Mouse (Mus musculus): ENCODE data around the gene Gm11733.
"Not testable (repeated sequence)": the region's sequence is repeated elsewhere in the genome, so short reads cannot be mapped to it uniquely, and the experiment has no call there.

Gm11733 gene

GRCm38 (mm10) chr11:117484198-117484597 lies at the start of gene Gm11733:
TSS of gene Gm11733 (plus strand) at chr11:117484368.
- peak; percentile 53 to 64 for DNase-seq (ENCODE audit: low spot score in 2 of 2)

GRCm38 (mm10) chr11:117436401-117437109 lies 47.6 kb upstream of the Gm11733 start:
- DNase-seq (ENCODE audit: low spot score in 2 of 2), result peak; percentile 75 to 76

GRCm38 (mm10) chr11:117437110-117437490 lies 47.1 kb upstream of the Gm11733 start:
- no peak for DNase-seq (ENCODE audit: low spot score in 2 of 2)

GRCm38 (mm10) chr11:117438363-117438762 lies 45.8 kb upstream of the Gm11733 start:
- DNase-seq (ENCODE audit: low spot score in 2 of 2), result no peak

- no peak for DNase-seq (ENCODE audit: low spot score in 2 of 2)
Measured at GRCm38 (mm10) chr11:117440865-117441425, 43.2 kb upstream of the Gm11733 start.

GRCm38 (mm10) chr11:117444090-117444489 lies 40.1 kb upstream of the Gm11733 start:
- no peak for DNase-seq (ENCODE audit: low spot score in 2 of 2)

GRCm38 (mm10) chr11:117445707-117446106 lies 38.5 kb upstream of the Gm11733 start:
- DNase-seq (ENCODE audit: low spot score in 2 of 2), result no peak

GRCm38 (mm10) chr11:117454086-117454485 lies 30.1 kb upstream of the Gm11733 start:
- no peak for DNase-seq (ENCODE audit: low spot score in 2 of 2)

- no peak for DNase-seq (ENCODE audit: low spot score in 2 of 2)
Measured at GRCm38 (mm10) chr11:117459148-117459547, 25.0 kb upstream of the Gm11733 start.

GRCm38 (mm10) chr11:117462202-117462864 lies 21.8 kb upstream of the Gm11733 start:
- DNase-seq (ENCODE audit: low spot score in 2 of 2), result no peak

- DNase-seq (ENCODE audit: low spot score in 2 of 2), result not testable (repeated sequence)
Measured at GRCm38 (mm10) chr11:117463416-117463815, 20.8 kb upstream of the Gm11733 start.

- no peak for DNase-seq (ENCODE audit: low spot score in 2 of 2)
Measured at GRCm38 (mm10) chr11:117466292-117466691, 17.9 kb upstream of the Gm11733 start.

- no peak for DNase-seq (ENCODE audit: low spot score in 2 of 2)
Measured at GRCm38 (mm10) chr11:117466911-117467310, 17.3 kb upstream of the Gm11733 start.

GRCm38 (mm10) chr11:117468585-117469363 lies 15.4 kb upstream of the Gm11733 start:
- DNase-seq (ENCODE audit: low spot score in 2 of 2), result no peak

- no peak for DNase-seq (ENCODE audit: low spot score in 2 of 2)
Measured at GRCm38 (mm10) chr11:117469724-117470123, 14.4 kb upstream of the Gm11733 start.

- no peak for DNase-seq (ENCODE audit: low spot score in 2 of 2)
Measured at GRCm38 (mm10) chr11:117470586-117471195, 13.5 kb upstream of the Gm11733 start.

GRCm38 (mm10) chr11:117471625-117472283 lies 12.4 kb upstream of the Gm11733 start:
- no peak for DNase-seq (ENCODE audit: low spot score in 2 of 2)

GRCm38 (mm10) chr11:117472885-117473284 lies 11.3 kb upstream of the Gm11733 start:
- DNase-seq (ENCODE audit: low spot score in 2 of 2), result no peak

- DNase-seq (ENCODE audit: low spot score in 2 of 2), result no peak
Measured at GRCm38 (mm10) chr11:117475204-117475603, 9.0 kb upstream of the Gm11733 start.

- no peak for DNase-seq (ENCODE audit: low spot score in 2 of 2)
Measured at GRCm38 (mm10) chr11:117475669-117476068, 8.5 kb upstream of the Gm11733 start.

- DNase-seq (ENCODE audit: low spot score in 2 of 2), result no peak
Measured at GRCm38 (mm10) chr11:117476554-117477107, 7.5 kb upstream of the Gm11733 start.
